Mouse (Mus musculus) spleen, adult 2 months (tissue): ENCODE data around the gene Myh9.

Experiments used
- CTCF ChIP-seq: fragments of 200-500 bp; IDR thresholded peaks from 2 replicates; pipeline ENCODE4 v1.5.1; 2011; ENCODE audit warnings: mild to moderate bottlenecking, inconsistent platforms; ENCODE audit not compliant: insufficient read depth, insufficient read length, insufficient replicate concordance; ENCODE audit errors: extremely low read depth
- POLR2A ChIP-seq: fragments of 200-500 bp; IDR thresholded peaks from 2 replicates; pipeline ENCODE4 v1.6.1; 2011; ENCODE audit warnings: low read depth, low read length, inconsistent platforms

GRCm38 (mm10) chr15:77831138-77831579 is 10.8 kb downstream of the Myh9 start:
- no peak for TF ChIP-seq POLR2A
- no peak for TF ChIP-seq CTCF
